Mouse (Mus musculus) left cerebral cortex, adult 11 months (tissue): Measurements from ENCODE around the gene Brox.

Experiments used
- DNase-seq: peaks from one replicate; pipeline ENCODE4 v3.0.0; 2022; ENCODE audit warnings: low spot score

The Brox gene

GRCm38 (mm10) chr1:183272867-183273818 lies 23.9 kb downstream of the Brox start:
- no peak for DNase-seq

GRCm38 (mm10) chr1:183267666-183268065 lies 29.4 kb downstream of the Brox start:
- DNase-seq, result no peak

- no peak for DNase-seq
Observed at GRCm38 (mm10) chr1:183265921-183266467, 31.1 kb downstream of the Brox start.

- DNase-seq, result no peak
Observed at GRCm38 (mm10) chr1:183264145-183265008, 32.7 kb downstream of the Brox start.

GRCm38 (mm10) chr1:183252574-183252973 lies 44.5 kb downstream of the Brox start:
- DNase-seq, result no peak

GRCm38 (mm10) chr1:183251818-183252217 lies 45.3 kb downstream of the Brox start:
- DNase-seq, result no peak

- DNase-seq, result no peak
Observed at GRCm38 (mm10) chr1:183250612-183251011, 46.5 kb downstream of the Brox start.

- DNase-seq, result no peak
Observed at GRCm38 (mm10) chr1:183248144-183248543, 48.9 kb downstream of the Brox start.

GRCm38 (mm10) chr1:183243293-183243692 lies 53.8 kb downstream of the Brox start:
- no peak for DNase-seq

GRCm38 (mm10) chr1:183237901-183238300 lies 59.2 kb downstream of the Brox start:
- DNase-seq, result peak; percentile 18

- no peak for DNase-seq
Observed at GRCm38 (mm10) chr1:183236460-183236859, 60.6 kb downstream of the Brox start.

- no peak for DNase-seq
Observed at GRCm38 (mm10) chr1:183233679-183234174, 63.3 kb downstream of the Brox start.

GRCm38 (mm10) chr1:183232985-183233678 lies 63.9 kb downstream of the Brox start:
- no peak for DNase-seq

- DNase-seq, result no peak
Observed at GRCm38 (mm10) chr1:183227469-183227868, 69.6 kb downstream of the Brox start.
